Mouse (Mus musculus): ENCODE results near the gene Map3k7. TPM values are rescaled to one million over a fixed set of nuclear protein-coding genes. Genes with fewer than 3 reads are reported as not detected.
"Not testable (repeated sequence)": the region's sequence is repeated elsewhere in the genome, so short reads cannot be mapped to it uniquely, and the experiment has no call there.

Gene Map3k7
- polyA plus RNA-seq, 1 experiment from 2014 or later: 39.1 TPM

GRCm38 (mm10) chr4:32004773-32005591, 41.1 kb downstream of the Map3k7 start:
- 91% methylated on average over 6 of the region's 6 CpGs for WGBS
- no peak for ATAC-seq (ENCODE audit: low FRiP score, low read depth)

GRCm38 (mm10) chr4:32007174-32007573, 43.3 kb downstream of the Map3k7 start:
- no peak overlapping the region for H3K27ac ChIP-seq
- no peak overlapping the region for H3K4me3 ChIP-seq
- ATAC-seq (ENCODE audit: low FRiP score, low read depth): no peak
- no peaks in the 10 kb centered on the region for H3K4me1 ChIP-seq
- H3K27me3 ChIP-seq: no peaks in the 10 kb centered on the region
- WGBS: 68% methylated on average over 3 of the region's 3 CpGs
- no peak overlapping the region for H3K4me2 ChIP-seq (replicated peaks)
- H3K36me3 ChIP-seq: peaks cover 59% of the 10 kb centered on the region
- H3K9me3 ChIP-seq: no peaks in the 10 kb centered on the region
- no peak overlapping the region for H3K9ac ChIP-seq

More at GRCm38 (mm10) chr4:32004773-32005591, 41.1 kb downstream of the Map3k7 start:
- Histone ChIP-seq H3K27ac (no peak overlapping the region), H3K36me3 (peaks cover 47% of the 10 kb centered on the region), H3K4me2 (replicated peaks) (no peak overlapping the region), H3K9ac (no peak overlapping the region), H3K4me1 (no peaks in the 10 kb centered on the region), H3K9me3 (no peaks in the 10 kb centered on the region), H3K27me3 (no peaks in the 10 kb centered on the region), H3K4me3 (no peak overlapping the region)

- H3K9ac ChIP-seq: no peak overlapping the region
- WGBS: 88% methylated on average over 4 of the region's 4 CpGs
- no peaks in the 10 kb centered on the region for H3K4me1 ChIP-seq
- no peak overlapping the region for H3K27ac ChIP-seq
- no peak overlapping the region for H3K4me3 ChIP-seq
- peaks cover 66% of the 10 kb centered on the region for H3K36me3 ChIP-seq
- no peaks in the 10 kb centered on the region for H3K27me3 ChIP-seq
- H3K4me2 ChIP-seq (replicated peaks): no peak overlapping the region
- no peaks in the 10 kb centered on the region for H3K9me3 ChIP-seq
- no peak for ATAC-seq (ENCODE audit: low FRiP score, low read depth)
Measured at GRCm38 (mm10) chr4:32008095-32008494, 44.2 kb downstream of the Map3k7 start.

- peaks cover 69% of the 10 kb centered on the region for H3K36me3 ChIP-seq
- WGBS: 88% methylated on average over 5 of the region's 5 CpGs
Measured at GRCm38 (mm10) chr4:32010808-32011207, 46.9 kb downstream of the Map3k7 start.

GRCm38 (mm10) chr4:32011218-32011973, 47.5 kb downstream of the Map3k7 start:
- Histone ChIP-seq H3K4me3 (no peak overlapping the region), H3K27me3 (no peaks in the 10 kb centered on the region), H3K4me1 (no peaks in the 10 kb centered on the region), H3K9me3 (no peaks in the 10 kb centered on the region), H3K9ac (no peak overlapping the region), H3K4me2 (replicated peaks) (no peak overlapping the region), H3K27ac (no peak overlapping the region), H3K36me3 (peaks cover 73% of the 10 kb centered on the region)
- WGBS: 93% methylated on average over 6 of the region's 6 CpGs
- ATAC-seq (ENCODE audit: low FRiP score, low read depth): no peak

More at GRCm38 (mm10) chr4:32010808-32011207, 46.9 kb downstream of the Map3k7 start:
- H3K4me2 ChIP-seq (replicated peaks): no peak overlapping the region
- ATAC-seq (ENCODE audit: low FRiP score, low read depth): no peak
- no peak overlapping the region for H3K27ac ChIP-seq
- no peaks in the 10 kb centered on the region for H3K9me3 ChIP-seq
- H3K27me3 ChIP-seq: no peaks in the 10 kb centered on the region
- H3K4me3 ChIP-seq: no peak overlapping the region
- H3K4me1 ChIP-seq: no peaks in the 10 kb centered on the region
- H3K9ac ChIP-seq: no peak overlapping the region

GRCm38 (mm10) chr4:32021131-32021530, 57.2 kb downstream of the Map3k7 start:
- WGBS: 83% methylated on average over 3 of the region's 3 CpGs
- Histone ChIP-seq H3K9ac (no peak overlapping the region), H3K36me3 (peaks cover 66% of the 10 kb centered on the region), H3K27me3 (no peaks in the 10 kb centered on the region), H3K4me2 (replicated peaks) (no peak overlapping the region), H3K27ac (no peak overlapping the region), H3K4me1 (no peaks in the 10 kb centered on the region), H3K9me3 (no peaks in the 10 kb centered on the region), H3K4me3 (no peak overlapping the region)
- no peak for ATAC-seq (ENCODE audit: low FRiP score, low read depth)

GRCm38 (mm10) chr4:32022321-32022720, 58.4 kb downstream of the Map3k7 start:
- no peak overlapping the region for H3K27ac ChIP-seq
- peaks cover 55% of the 10 kb centered on the region for H3K36me3 ChIP-seq
- no peak overlapping the region for H3K4me2 ChIP-seq (replicated peaks)
- ATAC-seq (ENCODE audit: low FRiP score, low read depth): no peak
- H3K4me1 ChIP-seq: no peaks in the 10 kb centered on the region
- H3K9ac ChIP-seq: no peak overlapping the region
- H3K9me3 ChIP-seq: no peaks in the 10 kb centered on the region
- WGBS: 97% methylated on average over 6 of the region's 6 CpGs
- no peak overlapping the region for H3K4me3 ChIP-seq
- no peaks in the 10 kb centered on the region for H3K27me3 ChIP-seq

- not testable (repeated sequence) for H3K4me2 ChIP-seq (replicated peaks); H3K9ac ChIP-seq; H3K9me3 ChIP-seq; H3K4me1 ChIP-seq; H3K27me3 ChIP-seq; H3K27ac ChIP-seq; ATAC-seq (ENCODE audit: low FRiP score, low read depth); H3K4me3 ChIP-seq
- H3K36me3 ChIP-seq: peaks cover 37% of the 10 kb centered on the region
- 91% methylated on average over 2 of the region's 2 CpGs for WGBS
Measured at GRCm38 (mm10) chr4:32024170-32024569, 60.3 kb downstream of the Map3k7 start.

GRCm38 (mm10) chr4:32025105-32025504, 61.2 kb downstream of the Map3k7 start:
- no peaks in the 10 kb centered on the region for H3K27me3 ChIP-seq
- no peak for ATAC-seq (ENCODE audit: low FRiP score, low read depth)
- no peak overlapping the region for H3K4me2 ChIP-seq (replicated peaks)
- H3K36me3 ChIP-seq: peaks cover 29% of the 10 kb centered on the region
- H3K4me3 ChIP-seq: no peak overlapping the region
- no peaks in the 10 kb centered on the region for H3K4me1 ChIP-seq
- no peak overlapping the region for H3K27ac ChIP-seq
- 66% methylated on average over 2 of the region's 2 CpGs for WGBS
- H3K9ac ChIP-seq: no peak overlapping the region
- no peaks in the 10 kb centered on the region for H3K9me3 ChIP-seq

GRCm38 (mm10) chr4:32027094-32027493, 63.2 kb downstream of the Map3k7 start:
- H3K4me2 ChIP-seq (replicated peaks): no peak overlapping the region
- H3K36me3 ChIP-seq: peaks cover 14% of the 10 kb centered on the region
- no peak overlapping the region for H3K4me3 ChIP-seq
- WGBS: 93% methylated on average over 9 of the region's 9 CpGs
- H3K27ac ChIP-seq: no peak overlapping the region
- no peak for ATAC-seq (ENCODE audit: low FRiP score, low read depth)
- no peaks in the 10 kb centered on the region for H3K4me1 ChIP-seq
- H3K27me3 ChIP-seq: no peaks in the 10 kb centered on the region
- no peaks in the 10 kb centered on the region for H3K9me3 ChIP-seq
- H3K9ac ChIP-seq: no peak overlapping the region

- ATAC-seq (ENCODE audit: low FRiP score, low read depth): no peak
- Histone ChIP-seq H3K27ac (no peak overlapping the region), H3K4me1 (peaks cover 4% of the 10 kb centered on the region; the same call in 1 of the 2 replicates), H3K4me3 (no peak overlapping the region), H3K9ac (no peak overlapping the region), H3K27me3 (no peaks in the 10 kb centered on the region), H3K4me2 (replicated peaks) (no peak overlapping the region), H3K36me3 (no peaks in the 10 kb centered on the region), H3K9me3 (no peaks in the 10 kb centered on the region)
- WGBS: 55% methylated on average over 7 of the region's 7 CpGs
Measured at GRCm38 (mm10) chr4:32037267-32037666, 73.4 kb downstream of the Map3k7 start.

GRCm38 (mm10) chr4:32041741-32042452, 78.0 kb downstream of the Map3k7 start:
- H3K36me3 ChIP-seq: no peaks in the 10 kb centered on the region
- 74% methylated on average over 15 of the region's 15 CpGs for WGBS

More at GRCm38 (mm10) chr4:32041741-32042452, 78.0 kb downstream of the Map3k7 start:
- no peaks in the 10 kb centered on the region for H3K27me3 ChIP-seq
- H3K27ac ChIP-seq: no peak overlapping the region
- no peak overlapping the region for H3K4me2 ChIP-seq (replicated peaks)
- H3K4me1 ChIP-seq: peaks cover 11% of the 10 kb centered on the region
- no peaks in the 10 kb centered on the region for H3K9me3 ChIP-seq
- ATAC-seq (ENCODE audit: low FRiP score, low read depth): no peak
- no peak overlapping the region for H3K4me3 ChIP-seq
- H3K9ac ChIP-seq: no peak overlapping the region
